Mouse (Mus musculus): Measurements from ENCODE around the gene Thoc5.

DNA sequence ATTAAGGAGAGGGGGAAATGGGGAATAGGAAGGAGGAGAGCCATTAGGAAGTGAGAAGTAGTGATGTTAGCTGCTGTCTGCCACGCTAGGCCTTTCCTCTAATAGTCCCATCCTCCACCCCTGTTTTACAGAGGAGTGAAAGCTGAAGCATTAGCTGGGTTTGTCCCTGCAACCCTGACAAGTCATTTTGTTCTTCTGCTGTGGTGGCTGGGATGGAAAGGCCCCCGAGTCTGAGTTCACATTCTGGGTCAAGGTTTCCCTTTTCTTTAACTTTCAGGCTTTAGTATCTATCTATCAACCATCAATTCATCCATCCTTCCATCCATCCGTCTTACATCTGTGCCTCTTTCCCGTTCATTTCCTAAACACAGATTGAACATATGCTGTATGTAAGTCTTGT is 14.0 kb upstream of the Thoc5 start:
- no peak for TF ChIP-seq MAFK (IDR thresholded peaks at IDR 0.05; ENCODE audit: insufficient read depth, low read depth, low read length)
- no peak for TF ChIP-seq ZC3H11A (IDR thresholded peaks at IDR 0.05; ENCODE audit: borderline replicate concordance, low read depth, low read length)

Measured in ES-E14 (cell line).